Mouse (Mus musculus): ENCODE measurements around the gene Myom1.

DNA sequence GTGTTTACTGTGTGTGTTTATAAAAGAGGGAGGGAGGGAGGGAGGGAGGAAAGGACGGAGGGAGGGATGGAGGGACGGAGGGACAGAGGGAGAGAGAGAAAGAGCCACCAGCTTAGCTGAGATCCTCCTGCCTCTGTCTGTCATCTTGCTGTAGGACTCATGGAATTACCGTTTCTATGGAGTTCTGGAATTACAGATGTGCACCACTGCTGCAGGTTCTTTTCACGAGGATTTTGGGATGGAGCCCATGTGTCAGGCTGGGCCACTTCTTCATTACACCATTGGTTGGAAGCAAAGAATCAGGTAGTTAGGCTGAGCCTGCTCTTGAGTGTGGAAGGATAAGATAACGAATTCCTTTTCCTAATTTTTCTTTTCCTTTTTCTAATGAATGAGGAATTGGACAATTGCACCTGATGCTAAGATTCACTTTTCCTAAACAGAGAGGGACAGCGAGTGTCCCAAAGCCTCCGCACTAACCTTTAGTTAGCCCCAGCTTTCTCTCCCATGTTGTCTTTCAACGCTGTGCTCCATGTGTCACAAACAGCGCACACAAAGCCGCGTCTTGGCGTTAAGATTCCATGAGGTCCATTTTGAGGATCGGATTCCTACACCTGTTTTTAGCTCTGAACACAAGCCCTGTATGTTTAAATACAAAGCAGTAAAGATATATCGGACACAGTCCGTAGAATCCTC, 16.3 kb downstream of the Myom1 start:
- TF ChIP-seq CTCF (IDR thresholded peaks at IDR 0.05; ENCODE audit: low read depth) (no peak), EP300 (IDR thresholded peaks at IDR 0.05; ENCODE audit: low read depth) (no peak)
